Mouse (Mus musculus): ENCODE measurements around the gene Tfeb. TPM values are rescaled to one million over a fixed set of nuclear protein-coding genes. Genes with fewer than 3 reads are reported as not detected.

The Tfeb gene
- polyA plus RNA-seq, 1 experiment from 2014 or later, result 30.7 TPM

- Histone ChIP-seq H3K27ac (ENCODE audit: low read length) (no peak overlapping the region; the same call in 1 of the 2 replicates), H3K27me3 (replicated peaks; ENCODE audit: control insufficient read depth, insufficient read depth, low read length) (no peaks in the 10 kb centered on the region), H3K36me3 (ENCODE audit: control insufficient read depth, insufficient read depth, low read length) (peaks cover 4% of the 10 kb centered on the region; the same call in 1 of the 2 replicates), H3K4me3 (ENCODE audit: low read length) (peak overlapping the region; percentile 76), H3K4me1 (ENCODE audit: control insufficient read depth, insufficient read depth, low read length) (peaks cover 30% of the 10 kb centered on the region), H3K9ac (ENCODE audit: low read depth, low read length) (peak overlapping the region; percentile 82), H3K9me3 (ENCODE audit: control insufficient read depth, low read length) (no peaks in the 10 kb centered on the region; the same call in 1 of the 2 replicates), H3K4me2 (ENCODE audit: low read depth, low read length) (peak overlapping the region; percentile 89)
- no peak for ATAC-seq
- 32% methylated on average over 9 of the region's 9 CpGs for WGBS
Measured at GRCm38 (mm10) chr17:47831161-47831560, 94.3 kb downstream of the Tfeb start.

GRCm38 (mm10) chr17:47831772-47832171 is 94.9 kb downstream of the Tfeb start:
- peak overlapping the region; percentile 82 for H3K9ac ChIP-seq (ENCODE audit: low read depth, low read length)
- peaks cover 30% of the 10 kb centered on the region for H3K4me1 ChIP-seq (ENCODE audit: control insufficient read depth, insufficient read depth, low read length)
- H3K4me3 ChIP-seq (ENCODE audit: low read length), result peak overlapping the region; percentile 76
- no peaks in the 10 kb centered on the region for H3K27me3 ChIP-seq (replicated peaks; ENCODE audit: control insufficient read depth, insufficient read depth, low read length)
- 40% methylated on average over 5 of the region's 5 CpGs for WGBS
- peak overlapping the region; percentile 86 for H3K27ac ChIP-seq (ENCODE audit: low read length)
- ATAC-seq, result 0 out of 2 replicates have a peak, but pooled peaks have one; percentile 1
- H3K4me2 ChIP-seq (ENCODE audit: low read depth, low read length), result peak overlapping the region; percentile 89
- H3K9me3 ChIP-seq (ENCODE audit: control insufficient read depth, low read length), result no peaks in the 10 kb centered on the region; the same call in 1 of the 2 replicates
- peaks cover 4% of the 10 kb centered on the region; the same call in 1 of the 2 replicates for H3K36me3 ChIP-seq (ENCODE audit: control insufficient read depth, insufficient read depth, low read length)

GRCm38 (mm10) chr17:47832501-47833028 is 95.7 kb downstream of the Tfeb start:
- H3K36me3 ChIP-seq (ENCODE audit: control insufficient read depth, insufficient read depth, low read length), result no peaks in the 10 kb centered on the region
- peak overlapping the region; percentile 82 for H3K9ac ChIP-seq (ENCODE audit: low read depth, low read length)
- peak; percentile 63 for ATAC-seq
- H3K27me3 ChIP-seq (replicated peaks; ENCODE audit: control insufficient read depth, insufficient read depth, low read length), result no peaks in the 10 kb centered on the region
- WGBS, result 3% methylated on average over 17 of the region's 17 CpGs
- peak overlapping the region; percentile 86 for H3K27ac ChIP-seq (ENCODE audit: low read length)
- H3K4me2 ChIP-seq (ENCODE audit: low read depth, low read length), result peak overlapping the region; percentile 89
- peaks cover 32% of the 10 kb centered on the region for H3K4me1 ChIP-seq (ENCODE audit: control insufficient read depth, insufficient read depth, low read length)
- H3K4me3 ChIP-seq (ENCODE audit: low read length), result peak overlapping the region; percentile 76
- H3K9me3 ChIP-seq (ENCODE audit: control insufficient read depth, low read length), result no peaks in the 10 kb centered on the region

GRCm38 (mm10) chr17:47833029-47833627 is 96.3 kb downstream of the Tfeb start:
- peak overlapping the region; percentile 89 for H3K4me2 ChIP-seq (ENCODE audit: low read depth, low read length)
- peaks cover 33% of the 10 kb centered on the region for H3K4me1 ChIP-seq (ENCODE audit: control insufficient read depth, insufficient read depth, low read length)
- H3K4me3 ChIP-seq (ENCODE audit: low read length), result peak overlapping the region; percentile 76
- H3K27ac ChIP-seq (ENCODE audit: low read length), result peak overlapping the region; percentile 86
- WGBS, result under 1% methylated on average over 43 of the region's 45 CpGs
- ATAC-seq, result peak; percentile 74
- peak overlapping the region; percentile 82 for H3K9ac ChIP-seq (ENCODE audit: low read depth, low read length)
- H3K27me3 ChIP-seq (replicated peaks; ENCODE audit: control insufficient read depth, insufficient read depth, low read length), result no peaks in the 10 kb centered on the region
- H3K9me3 ChIP-seq (ENCODE audit: control insufficient read depth, low read length), result no peaks in the 10 kb centered on the region
- no peaks in the 10 kb centered on the region for H3K36me3 ChIP-seq (ENCODE audit: control insufficient read depth, insufficient read depth, low read length)

GRCm38 (mm10) chr17:47833628-47834481 is 97.0 kb downstream of the Tfeb start:
- no peak for ATAC-seq
- H3K4me1 ChIP-seq (ENCODE audit: control insufficient read depth, insufficient read depth, low read length), result peaks cover 33% of the 10 kb centered on the region
- peak overlapping the region; percentile 89 for H3K4me2 ChIP-seq (ENCODE audit: low read depth, low read length)
- H3K4me3 ChIP-seq (ENCODE audit: low read length), result peak overlapping the region; percentile 76
- H3K9ac ChIP-seq (ENCODE audit: low read depth, low read length), result peak overlapping the region; percentile 82
- H3K9me3 ChIP-seq (ENCODE audit: control insufficient read depth, low read length), result no peaks in the 10 kb centered on the region
- H3K27me3 ChIP-seq (replicated peaks; ENCODE audit: control insufficient read depth, insufficient read depth, low read length), result no peaks in the 10 kb centered on the region
- no peaks in the 10 kb centered on the region for H3K36me3 ChIP-seq (ENCODE audit: control insufficient read depth, insufficient read depth, low read length)
- H3K27ac ChIP-seq (ENCODE audit: low read length), result peak overlapping the region; percentile 61
- 3% methylated on average over 45 of the region's 45 CpGs for WGBS

GRCm38 (mm10) chr17:47834482-47834767 is 97.6 kb downstream of the Tfeb start, which contains the start of gene Mdfi:
Gene Mdfi (minus strand): TSS chr17:47834691.
- 6% methylated on average over 17 of the region's 18 CpGs for WGBS

GRCm38 (mm10) chr17:47837808-47838207 is 101.0 kb downstream of the Tfeb start:
- Histone ChIP-seq H3K9ac (ENCODE audit: low read depth, low read length) (no peak overlapping the region), H3K4me1 (ENCODE audit: control insufficient read depth, insufficient read depth, low read length) (peaks cover 19% of the 10 kb centered on the region), H3K4me3 (ENCODE audit: low read length) (no peak overlapping the region), H3K9me3 (ENCODE audit: control insufficient read depth, low read length) (no peaks in the 10 kb centered on the region), H3K36me3 (ENCODE audit: control insufficient read depth, insufficient read depth, low read length) (no peaks in the 10 kb centered on the region), H3K4me2 (ENCODE audit: low read depth, low read length) (no peak overlapping the region), H3K27ac (ENCODE audit: low read length) (no peak overlapping the region), H3K27me3 (replicated peaks; ENCODE audit: control insufficient read depth, insufficient read depth, low read length) (no peaks in the 10 kb centered on the region)
- no peak for ATAC-seq
- 30% methylated on average over 6 of the region's 6 CpGs for WGBS

More at GRCm38 (mm10) chr17:47834482-47834767, 97.6 kb downstream of the Tfeb start, which contains the start of gene Mdfi:
- peak within 1 kb of the TSS; percentile 61 for H3K27ac ChIP-seq (ENCODE audit: low read length)
- H3K4me2 ChIP-seq (ENCODE audit: low read depth, low read length), result peak within 1 kb of the TSS; percentile 89
- peak within 1 kb of the TSS; percentile 82 for H3K9ac ChIP-seq (ENCODE audit: low read depth, low read length)
- ATAC-seq, result peak; percentile 38
- H3K4me3 ChIP-seq (ENCODE audit: low read length), result peak within 1 kb of the TSS; percentile 76
- H3K27me3 ChIP-seq (replicated peaks; ENCODE audit: control insufficient read depth, insufficient read depth, low read length), result no peaks in the 10 kb centered on the region
- H3K4me1 ChIP-seq (ENCODE audit: control insufficient read depth, insufficient read depth, low read length), result peaks cover 33% of the 10 kb centered on the region
- no peaks in the 10 kb centered on the region for H3K36me3 ChIP-seq (ENCODE audit: control insufficient read depth, insufficient read depth, low read length)
- H3K9me3 ChIP-seq (ENCODE audit: control insufficient read depth, low read length), result no peaks in the 10 kb centered on the region

- no peaks in the 10 kb centered on the region for H3K36me3 ChIP-seq (ENCODE audit: control insufficient read depth, insufficient read depth, low read length)
- ATAC-seq, result no peak
- 91% methylated on average over 8 of the region's 8 CpGs for WGBS
Measured at GRCm38 (mm10) chr17:47841521-47841920, 104.7 kb downstream of the Tfeb start.

More at GRCm38 (mm10) chr17:47841521-47841920, 104.7 kb downstream of the Tfeb start:
- no peak overlapping the region for H3K27ac ChIP-seq (ENCODE audit: low read length)
- H3K27me3 ChIP-seq (replicated peaks; ENCODE audit: control insufficient read depth, insufficient read depth, low read length), result no peaks in the 10 kb centered on the region
- H3K9me3 ChIP-seq (ENCODE audit: control insufficient read depth, low read length), result no peaks in the 10 kb centered on the region
- H3K4me1 ChIP-seq (ENCODE audit: control insufficient read depth, insufficient read depth, low read length), result peaks cover 10% of the 10 kb centered on the region
- H3K4me2 ChIP-seq (ENCODE audit: low read depth, low read length), result no peak overlapping the region
- H3K4me3 ChIP-seq (ENCODE audit: low read length), result no peak overlapping the region
- no peak overlapping the region for H3K9ac ChIP-seq (ENCODE audit: low read depth, low read length)

Measured in intestine, embryonic 16.5 days (tissue).